Mouse (Mus musculus): Measurements from ENCODE around the gene Lmbr1l. TPM values are rescaled to one million over a fixed set of nuclear protein-coding genes. Genes with fewer than 3 reads are reported as not detected.
A peak's percentile ranks its signal among the peaks of the same experiment; 100 is the strongest.

Lmbr1l gene
- total and polyA plus RNA-seq, 3 experiments = 7.0 to 17.3 TPM; not detected in 1

GRCm38 (mm10) chr15:98869342-98870178, 48.5 kb downstream of the Lmbr1l start:
- peak overlapping the region; percentile 78 to 92 for H3K4me3 ChIP-seq (ENCODE audit: control insufficient read depth in 1 of 2, insufficient read depth in 1 of 2, low read depth in 2 of 2, low read length in 2 of 2)
- peak; percentile 63 for DNase-seq (ENCODE audit: low read depth, low spot score)
- no peaks in the 10 kb centered on the region for H3K27me3 ChIP-seq (ENCODE audit: control insufficient read depth in 1 of 2, insufficient read depth in 2 of 2, low read length in 2 of 2)
- H3K9me3 ChIP-seq (replicated peaks; ENCODE audit: insufficient read depth, low read length) = no peaks in the 10 kb centered on the region
- peak overlapping the region; percentile 96 for H3K9ac ChIP-seq (ENCODE audit: control insufficient read depth, low read depth, low read length, poor library complexity, severe bottlenecking)
- no peak overlapping the region for H3K27ac ChIP-seq (ENCODE audit: control insufficient read depth, low read depth, low read length)
- peaks cover 9 to 23% of the 10 kb centered on the region in 2 experiments; a peak in 3 of 4 replicates for H3K36me3 ChIP-seq (ENCODE audit: control insufficient read depth in 1 of 2, insufficient read depth in 2 of 2, low read length in 2 of 2)
- peaks cover 66% of the 10 kb centered on the region for H3K79me2 ChIP-seq (ENCODE audit: control insufficient read depth, insufficient read depth, low read length, poor library complexity)
- peaks cover 14 to 21% of the 10 kb centered on the region in 2 experiments for H3K4me1 ChIP-seq (ENCODE audit: control insufficient read depth in 1 of 2, insufficient read depth in 2 of 2, low read length in 2 of 2)
- TF ChIP-seq NRF1 (IDR thresholded peaks at IDR 0.05; ENCODE audit: insufficient read depth, low read depth, low read length, poor library complexity, severe bottlenecking) (no peak), POLR2AphosphoS5 (IDR thresholded peaks at IDR 0.05; ENCODE audit: borderline replicate concordance, low read depth, low read length) (no peak), MAZ (IDR thresholded peaks at IDR 0.05; ENCODE audit: low read depth, low read length) (peak; percentile 28; the same call in 1 of the 2 replicates), USF1 (IDR thresholded peaks at IDR 0.05; ENCODE audit: low read depth, low read length) (no peak), SIN3A (IDR thresholded peaks at IDR 0.05; ENCODE audit: low read length) (peak; percentile 83), RAD21 (IDR thresholded peaks at IDR 0.05; ENCODE audit: low read depth, low read length) (no peak), MYC (IDR thresholded peaks at IDR 0.05; ENCODE audit: low read depth, low read length) (no peak), BHLHE40 (IDR thresholded peaks at IDR 0.05; ENCODE audit: borderline replicate concordance, low read depth, low read length) (no peak), MAX (IDR thresholded peaks at IDR 0.05; ENCODE audit: low read length) (0 out of 2 replicates have a peak, but pooled peaks have one; percentile 10), POLR2A (IDR thresholded peaks at IDR 0.05; ENCODE audit: control insufficient read depth in 1 of 2, insufficient read depth in 1 of 2, low read depth in 1 of 2, low read length in 2 of 2, poor library complexity in 1 of 2) (peak in 1 of 2 experiments; percentile 11; a peak in 1 of 4 replicates), MYB (IDR thresholded peaks at IDR 0.05; ENCODE audit: low read depth, low read length) (no peak), ZMIZ1 (IDR thresholded peaks at IDR 0.05; ENCODE audit: low read depth, low read length) (no peak), USF2 (IDR thresholded peaks at IDR 0.05; ENCODE audit: borderline replicate concordance in 1 of 2, insufficient read depth in 1 of 2, low read depth in 1 of 2, low read length in 2 of 2) (no peak), CTCF (IDR thresholded peaks at IDR 0.05 in 2 of 3, conservative IDR thresholded peaks at IDR 0.05 in 1 of 3; ENCODE audit: control insufficient read depth in 1 of 3, insufficient read depth in 1 of 3, low read depth in 2 of 3, low read length in 3 of 3, poor library complexity in 1 of 3, severe bottlenecking in 1 of 3) (no peak), TCF12 (IDR thresholded peaks at IDR 0.05; ENCODE audit: low read depth, low read length) (peak; percentile 4; the same call in 1 of the 2 replicates), MAFK (IDR thresholded peaks at IDR 0.05; ENCODE audit: borderline replicate concordance, low read depth, low read length) (no peak), MXI1 (IDR thresholded peaks at IDR 0.05; ENCODE audit: low read depth, low read length) (peak; percentile 76), HCFC1 (IDR thresholded peaks at IDR 0.05; ENCODE audit: low read depth, low read length) (no peak; the same call in 1 of the 2 replicates), MEF2A (IDR thresholded peaks at IDR 0.05; ENCODE audit: extremely low read depth, insufficient replicate concordance, low read depth, low read length, poor library complexity, severe bottlenecking) (no peak), ETS1 (IDR thresholded peaks at IDR 0.05; ENCODE audit: low read depth, low read length) (no peak), UBTF (IDR thresholded peaks at IDR 0.05; ENCODE audit: borderline replicate concordance, insufficient read depth, low read depth, low read length) (no peak), E2F4 (IDR thresholded peaks at IDR 0.05; ENCODE audit: borderline replicate concordance, low read depth, low read length) (no peak), SMC3 (IDR thresholded peaks at IDR 0.05; ENCODE audit: low read depth, low read length) (no peak), NELFE (IDR thresholded peaks at IDR 0.05; ENCODE audit: low read depth, low read length) (no peak), EP300 (IDR thresholded peaks at IDR 0.05; ENCODE audit: low read depth in 1 of 2, low read length in 2 of 2) (no peak), ZKSCAN1 (IDR thresholded peaks at IDR 0.05; ENCODE audit: low read depth, low read length) (no peak), TAL1 (IDR thresholded peaks at IDR 0.05; ENCODE audit: low read length) (no peak), ZC3H11A (IDR thresholded peaks at IDR 0.05; ENCODE audit: low read depth, low read length) (no peak), GATA1 (IDR thresholded peaks at IDR 0.05; ENCODE audit: low read depth, low read length) (no peak), RCOR1 (IDR thresholded peaks at IDR 0.05; ENCODE audit: low read depth, low read length) (no peak), POLR2AphosphoS2 (IDR thresholded peaks at IDR 0.05; ENCODE audit: low read length) (no peak), JUND (IDR thresholded peaks at IDR 0.05; ENCODE audit: low read depth, low read length) (no peak), CHD1 (IDR thresholded peaks at IDR 0.05; ENCODE audit: low read depth, low read length) (no peak), TBP (IDR thresholded peaks at IDR 0.05; ENCODE audit: low read depth, low read length) (0 out of 2 replicates have a peak, but pooled peaks have one; percentile 20), KAT2A (conservative IDR thresholded peaks at IDR 0.05; ENCODE audit: low read depth, low read length) (no peak)

All from MEL (cell line).